Mouse (Mus musculus) neural tube, embryonic 13.5 days (tissue): ENCODE measurements around the gene Tinag. TPM values are rescaled to one million over a fixed set of nuclear protein-coding genes. Genes with fewer than 3 reads are reported as not detected.
"Not testable (repeated sequence)": the region's sequence is repeated elsewhere in the genome, so short reads cannot be mapped to it uniquely, and the experiment has no call there.

ENCODE experiments used
- ATAC-seq: fragments of 200-750 bp; cut with Nextera tagmentation; 2 replicates; pipeline ENCODE4 v1.8.0; 2017; ENCODE audit warnings: low read depth, mild to moderate bottlenecking, moderate TSS enrichment, moderate library complexity
- H3K27ac ChIP-seq: fragments of 300-500 bp; sonication (generic); replicated peaks from 2 replicates; pipeline ENCODE4 v1.5.1; 2015; ENCODE audit warnings: moderate library complexity, mild to moderate bottlenecking, inconsistent platforms
- H3K27me3 ChIP-seq: fragments of 300-500 bp; sonication (generic); 2 replicates; pipeline ENCODE4 v1.6.1; 2015; ENCODE audit warnings: mild to moderate bottlenecking, inconsistent platforms
- H3K36me3 ChIP-seq: fragments of 300-500 bp; sonication (generic); 2 replicates; pipeline ENCODE4 v1.6.1; 2015; ENCODE audit warnings: mild to moderate bottlenecking, inconsistent platforms
- H3K4me1 ChIP-seq: fragments of 300-500 bp; sonication (generic); replicated peaks from 2 replicates; pipeline ENCODE4 v1.6.1; 2015; ENCODE audit warnings: inconsistent platforms
- H3K4me2 ChIP-seq: fragments of 300-500 bp; sonication (generic); 2 replicates; pipeline ENCODE4 v1.6.1; 2015; ENCODE audit warnings: inconsistent platforms, mild to moderate bottlenecking, moderate library complexity
- H3K4me3 ChIP-seq: fragments of 300-500 bp; sonication (generic); 2 replicates; pipeline ENCODE4 v1.5.1; 2015; ENCODE audit warnings: mild to moderate bottlenecking, inconsistent platforms
- H3K9ac ChIP-seq: fragments of 300-500 bp; sonication (generic); 2 replicates; pipeline ENCODE4 v1.6.1; 2015; ENCODE audit warnings: moderate library complexity, mild to moderate bottlenecking, inconsistent platforms
- H3K9me3 ChIP-seq: fragments of 300-500 bp; sonication (generic); 2 replicates; pipeline ENCODE4 v1.6.1; 2016; ENCODE audit warnings: inconsistent platforms
- WGBS: fragments of 180-500 bp; shearing (Covaris S2); methylation state at CpG from one replicate; pipeline ENCODE4 v1.1.7; 2015; 5-methylcytosine and 5-hydroxymethylcytosine counted together
- polyA plus RNA-seq: library from polyadenylated mRNA; unstranded; fragments of >200 nt; fragmentation: Nextera tagmentation; extraction: Ambion mirVana; gene quantifications from 2 replicates; pipeline ENCODE4 v1.2.1, GENCODE M21; 2015

Tinag gene
- polyA plus RNA-seq = 0.17 TPM in 1 of 2 replicates, not detected in the other

GRCm38 (mm10) chr9:77045585-77045984 lies at the start of gene Tinag:
TSS of gene Tinag (minus strand) at chr9:77045794.
- H3K36me3 ChIP-seq = no peaks in the 10 kb centered on the region

GRCm38 (mm10) chr9:77083221-77083620 lies 37.6 kb upstream of the Tinag start:
- H3K9ac ChIP-seq, H3K27me3 ChIP-seq, H3K4me3 ChIP-seq, H3K4me2 ChIP-seq, H3K36me3 ChIP-seq, H3K9me3 ChIP-seq, H3K27ac ChIP-seq, ATAC-seq, H3K4me1 ChIP-seq: not testable (repeated sequence)
- WGBS = 89% methylated on average over 1 of the region's 1 CpGs

More at GRCm38 (mm10) chr9:77045585-77045984, at the start of gene Tinag:
- Histone ChIP-seq H3K4me1 (no peaks in the 10 kb centered on the region), H3K27ac (no peak within 1 kb of the TSS), H3K4me3 (no peak within 1 kb of the TSS), H3K9ac (no peak within 1 kb of the TSS), H3K27me3 (no peaks in the 10 kb centered on the region), H3K4me2 (no peak within 1 kb of the TSS), H3K9me3 (no peaks in the 10 kb centered on the region)
- ATAC-seq = no peak
- WGBS = 79% methylated on average over 2 of the region's 2 CpGs

- H3K4me3 ChIP-seq = no peak overlapping the region
- H3K9me3 ChIP-seq = no peaks in the 10 kb centered on the region
- H3K4me2 ChIP-seq = no peak overlapping the region
- H3K27ac ChIP-seq = no peak overlapping the region
- no peaks in the 10 kb centered on the region for H3K36me3 ChIP-seq
- H3K9ac ChIP-seq = no peak overlapping the region
- 87% methylated on average over 2 of the region's 2 CpGs for WGBS
- no peak for ATAC-seq
- no peaks in the 10 kb centered on the region for H3K27me3 ChIP-seq
- H3K4me1 ChIP-seq = no peaks in the 10 kb centered on the region
Observed at GRCm38 (mm10) chr9:77071676-77072075, 26.1 kb upstream of the Tinag start.

- H3K4me2 ChIP-seq = no peak overlapping the region
- WGBS = 89% methylated on average over 4 of the region's 4 CpGs
- no peak overlapping the region for H3K4me3 ChIP-seq
- H3K4me1 ChIP-seq = no peaks in the 10 kb centered on the region
- no peaks in the 10 kb centered on the region for H3K27me3 ChIP-seq
- no peaks in the 10 kb centered on the region for H3K36me3 ChIP-seq
- no peak for ATAC-seq
- H3K9ac ChIP-seq = no peak overlapping the region
- no peak overlapping the region for H3K27ac ChIP-seq
- H3K9me3 ChIP-seq = no peaks in the 10 kb centered on the region
Observed at GRCm38 (mm10) chr9:77056611-77057010, 11.0 kb upstream of the Tinag start.

- peak; percentile 61; the same call in 1 of the 2 replicates for ATAC-seq
- WGBS = 60% methylated on average over 9 of the region's 9 CpGs
- Histone ChIP-seq H3K9ac (no peak overlapping the region), H3K27me3 (no peaks in the 10 kb centered on the region), H3K9me3 (no peaks in the 10 kb centered on the region), H3K4me2 (no peak overlapping the region), H3K27ac (no peak overlapping the region), H3K4me1 (no peaks in the 10 kb centered on the region), H3K36me3 (no peaks in the 10 kb centered on the region), H3K4me3 (no peak overlapping the region)
Observed at GRCm38 (mm10) chr9:77054426-77055193, 9.0 kb upstream of the Tinag start.

- H3K4me3 ChIP-seq = no peak overlapping the region
- H3K27me3 ChIP-seq = no peaks in the 10 kb centered on the region
- no peak overlapping the region for H3K9ac ChIP-seq
- H3K4me1 ChIP-seq = no peaks in the 10 kb centered on the region
- WGBS = 77% methylated on average over 2 of the region's 2 CpGs
- no peaks in the 10 kb centered on the region for H3K36me3 ChIP-seq
- ATAC-seq = no peak
- no peak overlapping the region for H3K27ac ChIP-seq
- H3K9me3 ChIP-seq = no peaks in the 10 kb centered on the region
- H3K4me2 ChIP-seq = no peak overlapping the region
Observed at GRCm38 (mm10) chr9:77051406-77051805, 5.8 kb upstream of the Tinag start.

GRCm38 (mm10) chr9:77049669-77050068 lies 4.1 kb upstream of the Tinag start:
- no peaks in the 10 kb centered on the region for H3K9me3 ChIP-seq
- H3K36me3 ChIP-seq = no peaks in the 10 kb centered on the region
- no peak overlapping the region for H3K27ac ChIP-seq
- no peak overlapping the region for H3K4me3 ChIP-seq
- no peaks in the 10 kb centered on the region for H3K4me1 ChIP-seq
- no peak for ATAC-seq
- WGBS = 86% methylated on average over 2 of the region's 2 CpGs
- no peaks in the 10 kb centered on the region for H3K27me3 ChIP-seq
- H3K4me2 ChIP-seq = no peak overlapping the region
- no peak overlapping the region for H3K9ac ChIP-seq

- Histone ChIP-seq H3K4me3 (no peak overlapping the region), H3K36me3 (no peaks in the 10 kb centered on the region), H3K27ac (no peak overlapping the region), H3K9me3 (no peaks in the 10 kb centered on the region), H3K4me2 (no peak overlapping the region), H3K9ac (no peak overlapping the region), H3K4me1 (no peaks in the 10 kb centered on the region), H3K27me3 (no peaks in the 10 kb centered on the region)
- 92% methylated on average over 5 of the region's 5 CpGs for whole genome bisulfite sequencing
- no peak for ATAC-seq
Observed at GRCm38 (mm10) chr9:77046067-77046715, 597 bp upstream of the Tinag start.

- WGBS = 58% methylated on average over 2 of the region's 2 CpGs
- H3K9me3 ChIP-seq = no peaks in the 10 kb centered on the region
- H3K9ac ChIP-seq = no peak overlapping the region
- no peaks in the 10 kb centered on the region for H3K36me3 ChIP-seq
- no peak overlapping the region for H3K4me2 ChIP-seq
- no peak for ATAC-seq
- no peak overlapping the region for H3K27ac ChIP-seq
- no peaks in the 10 kb centered on the region for H3K27me3 ChIP-seq
- H3K4me1 ChIP-seq = no peaks in the 10 kb centered on the region
- no peak overlapping the region for H3K4me3 ChIP-seq
Observed at GRCm38 (mm10) chr9:77035361-77035760, 10.2 kb downstream of the Tinag start.

GRCm38 (mm10) chr9:77032430-77033154 lies 13.0 kb downstream of the Tinag start:
- 83% methylated on average over 9 of the region's 9 CpGs for WGBS
- no peaks in the 10 kb centered on the region for H3K9me3 ChIP-seq
- no peaks in the 10 kb centered on the region for H3K4me1 ChIP-seq
- no peak for ATAC-seq
- H3K27me3 ChIP-seq = no peaks in the 10 kb centered on the region
- H3K27ac ChIP-seq = no peak overlapping the region
- H3K9ac ChIP-seq = no peak overlapping the region
- no peak overlapping the region for H3K4me3 ChIP-seq
- H3K4me2 ChIP-seq = no peak overlapping the region
- H3K36me3 ChIP-seq = no peaks in the 10 kb centered on the region

- H3K4me2 ChIP-seq = no peak overlapping the region
- ATAC-seq = no peak
- H3K4me1 ChIP-seq = no peaks in the 10 kb centered on the region
- no peaks in the 10 kb centered on the region for H3K9me3 ChIP-seq
- H3K36me3 ChIP-seq = no peaks in the 10 kb centered on the region
- H3K9ac ChIP-seq = no peak overlapping the region
- no peaks in the 10 kb centered on the region for H3K27me3 ChIP-seq
- no peak overlapping the region for H3K27ac ChIP-seq
- 83% methylated on average over 2 of the region's 2 CpGs for WGBS
- no peak overlapping the region for H3K4me3 ChIP-seq
Observed at GRCm38 (mm10) chr9:77025271-77025670, 20.3 kb downstream of the Tinag start.

GRCm38 (mm10) chr9:77018935-77019334 lies 26.7 kb downstream of the Tinag start:
- no peaks in the 10 kb centered on the region for H3K9me3 ChIP-seq
- WGBS = 84% methylated on average over 4 of the region's 4 CpGs
- ATAC-seq = no peak

More at GRCm38 (mm10) chr9:77018935-77019334, 26.7 kb downstream of the Tinag start:
- Histone ChIP-seq H3K27me3 (no peaks in the 10 kb centered on the region), H3K36me3 (no peaks in the 10 kb centered on the region), H3K9ac (no peak overlapping the region), H3K27ac (no peak overlapping the region), H3K4me2 (no peak overlapping the region), H3K4me1 (no peaks in the 10 kb centered on the region), H3K4me3 (no peak overlapping the region)
